Mouse (Mus musculus): ENCODE results near the gene Itga1. TPM values are rescaled to one million over a fixed set of nuclear protein-coding genes. Genes with fewer than 3 reads are reported as not detected.

Gene Itga1
- total RNA-seq, 1 experiment from 2014 or later: 1.8 TPM

DNA sequence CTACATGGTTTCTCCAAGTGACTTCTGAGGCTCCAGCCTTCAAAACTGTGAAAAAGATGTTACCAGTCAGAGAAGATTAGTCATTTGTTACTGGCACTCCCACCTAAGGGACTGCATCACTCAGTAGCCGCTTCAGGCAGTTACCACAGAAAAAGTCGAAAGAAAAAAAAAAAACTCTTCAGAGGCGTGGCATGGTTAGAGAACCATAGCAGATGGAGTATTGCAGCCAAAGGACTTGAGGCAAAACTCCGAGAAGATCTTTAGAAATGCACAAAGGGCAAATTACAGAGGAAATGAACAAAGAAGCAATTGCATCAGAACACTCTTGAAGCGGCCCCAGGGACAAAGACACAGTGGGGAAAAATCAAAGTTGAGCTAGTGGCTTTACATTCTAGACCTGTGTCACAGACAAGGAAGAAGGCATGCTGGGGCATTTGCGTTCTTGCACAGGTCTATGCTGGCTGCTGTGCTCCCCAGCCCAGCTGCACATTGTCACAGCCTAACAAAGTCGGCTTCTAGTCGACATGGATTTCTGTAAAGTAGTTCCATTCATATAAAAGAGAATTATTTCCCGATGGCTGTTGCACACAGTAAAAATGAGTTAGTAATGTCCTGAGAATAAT lies 95.4 kb downstream of the Itga1 start:
- no peak for ATAC-seq (replicated peaks; ENCODE audit: insufficient number of reproducible peaks, low FRiP score, low TSS enrichment, poor library complexity, severe bottlenecking)

GRCm38 (mm10) chr13:115005342-115005741 lies 96.4 kb downstream of the Itga1 start:
- ATAC-seq (replicated peaks; ENCODE audit: insufficient number of reproducible peaks, low FRiP score, low TSS enrichment, poor library complexity, severe bottlenecking): no peak

DNA sequence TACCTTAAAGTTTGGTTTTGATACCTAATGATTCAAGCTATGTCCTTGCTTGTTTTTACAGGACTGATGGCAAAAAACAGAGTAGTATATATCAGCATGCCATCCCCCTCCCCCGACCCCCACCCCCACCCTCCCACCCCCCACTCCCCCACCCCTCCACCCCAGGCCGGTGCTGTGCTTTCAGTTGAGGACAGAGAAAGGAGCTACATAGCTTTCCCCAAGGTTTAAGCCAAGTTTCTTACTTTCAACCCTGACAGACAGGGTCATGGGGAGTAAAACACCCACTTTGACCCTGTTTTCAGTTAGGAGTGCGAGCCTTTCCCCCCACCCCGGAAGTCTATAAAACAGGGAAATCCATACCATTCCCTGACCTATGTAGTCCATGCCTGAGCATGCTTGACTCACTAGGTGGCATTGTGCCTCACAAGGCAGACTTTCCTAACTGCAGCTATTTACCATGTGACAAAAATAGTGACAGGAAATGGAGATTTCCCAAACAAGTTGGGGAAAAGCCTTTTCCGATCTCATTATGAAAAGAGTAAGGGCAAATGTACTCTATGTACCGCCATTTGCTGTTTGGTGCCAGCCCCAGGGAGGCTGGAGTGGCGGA lies 98.2 kb downstream of the Itga1 start:
- no peak for ATAC-seq (replicated peaks; ENCODE audit: insufficient number of reproducible peaks, low FRiP score, low TSS enrichment, poor library complexity, severe bottlenecking)

DNA sequence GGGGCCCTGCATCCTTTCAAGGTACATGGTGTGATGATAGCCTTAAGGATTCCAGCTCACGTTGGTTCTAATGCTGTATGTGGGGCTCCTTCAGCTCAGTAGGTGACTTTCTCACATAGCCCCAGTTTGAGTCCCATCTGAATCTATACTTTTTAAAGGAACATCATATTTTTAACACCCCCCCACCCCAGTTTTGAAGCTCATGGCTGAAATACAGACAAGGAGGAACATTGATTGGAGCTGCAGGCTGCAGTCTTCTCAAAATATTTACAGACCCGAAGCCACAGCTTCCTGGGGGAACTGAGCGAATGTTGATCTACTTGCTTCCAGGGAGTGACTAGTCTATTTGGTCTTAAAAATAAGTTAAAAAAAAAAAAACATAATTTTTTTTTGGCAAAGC lies 98.9 kb downstream of the Itga1 start:
- ATAC-seq (replicated peaks; ENCODE audit: insufficient number of reproducible peaks, low FRiP score, low TSS enrichment, poor library complexity, severe bottlenecking): no peak

GRCm38 (mm10) chr13:115002155-115002554 lies 99.6 kb downstream of the Itga1 start:
- ATAC-seq (replicated peaks; ENCODE audit: insufficient number of reproducible peaks, low FRiP score, low TSS enrichment, poor library complexity, severe bottlenecking): no peak

DNA sequence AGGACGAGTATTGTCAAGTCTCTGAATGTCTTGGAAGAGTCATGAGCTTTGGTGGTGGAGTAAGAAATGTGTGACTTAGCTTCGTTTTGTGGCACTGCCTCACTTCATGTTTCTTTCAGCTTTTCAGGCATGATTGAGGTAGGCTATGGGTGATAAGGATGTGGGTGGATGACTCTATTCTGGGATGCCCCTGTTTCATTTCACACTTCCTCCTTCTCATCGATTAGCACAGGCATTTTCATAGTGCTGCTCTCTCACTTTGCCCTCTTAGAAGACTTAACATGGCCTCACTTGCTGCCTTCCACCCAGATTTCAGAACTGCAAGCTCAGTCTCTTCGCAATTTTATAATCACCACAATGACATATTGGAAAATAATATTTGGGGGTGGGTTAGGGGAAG lies 102.2 kb downstream of the Itga1 start:
- no peak for ATAC-seq (replicated peaks; ENCODE audit: insufficient number of reproducible peaks, low FRiP score, low TSS enrichment, poor library complexity, severe bottlenecking)

- no peak for ATAC-seq (replicated peaks; ENCODE audit: insufficient number of reproducible peaks, low FRiP score, low TSS enrichment, poor library complexity, severe bottlenecking)
Observed at GRCm38 (mm10) chr13:114998100-114998499, 103.7 kb downstream of the Itga1 start.

DNA sequence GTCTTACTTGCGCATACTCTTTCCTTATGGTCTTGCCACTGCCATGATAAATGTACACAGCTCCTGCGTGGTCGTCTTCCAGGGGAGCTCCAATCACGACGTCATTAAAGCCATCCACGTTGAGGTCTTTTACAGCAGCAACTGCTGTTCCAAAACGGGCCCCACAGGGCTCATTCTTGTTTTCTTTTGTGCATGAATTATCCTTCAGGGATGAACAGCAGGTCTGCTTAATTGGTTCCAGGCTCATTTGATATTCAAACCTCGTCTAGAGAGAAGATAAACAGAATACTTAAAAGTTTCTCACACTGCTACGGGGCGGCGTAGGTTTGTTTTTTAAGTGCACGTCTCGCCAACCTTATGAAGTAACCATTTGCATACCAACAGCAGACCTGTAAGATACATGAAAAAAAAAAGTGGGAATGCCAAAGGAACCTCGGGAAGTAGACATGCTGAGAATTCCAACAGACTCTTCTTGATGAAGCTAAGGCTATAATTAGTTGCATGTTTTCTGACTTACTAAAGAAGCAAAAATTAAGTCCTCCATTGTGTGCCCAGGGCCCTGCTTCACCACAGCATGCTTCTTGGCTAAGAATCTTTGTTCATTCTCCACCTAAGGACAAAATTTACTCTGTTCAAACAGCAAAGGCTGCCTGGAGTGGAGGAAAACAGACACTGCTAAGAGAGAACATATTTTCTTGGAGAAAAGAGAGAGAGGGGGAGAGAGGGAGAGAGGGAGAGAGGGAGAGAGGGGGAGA lies 109.3 kb downstream of the Itga1 start:
- no peak for ATAC-seq (replicated peaks; ENCODE audit: insufficient number of reproducible peaks, low FRiP score, low TSS enrichment, poor library complexity, severe bottlenecking)

GRCm38 (mm10) chr13:114987668-114988067 lies 114.1 kb downstream of the Itga1 start:
- ATAC-seq (replicated peaks; ENCODE audit: insufficient number of reproducible peaks, low FRiP score, low TSS enrichment, poor library complexity, severe bottlenecking): no peak

- ATAC-seq (replicated peaks; ENCODE audit: insufficient number of reproducible peaks, low FRiP score, low TSS enrichment, poor library complexity, severe bottlenecking): no peak
Observed at GRCm38 (mm10) chr13:114987161-114987560, 114.6 kb downstream of the Itga1 start.

DNA sequence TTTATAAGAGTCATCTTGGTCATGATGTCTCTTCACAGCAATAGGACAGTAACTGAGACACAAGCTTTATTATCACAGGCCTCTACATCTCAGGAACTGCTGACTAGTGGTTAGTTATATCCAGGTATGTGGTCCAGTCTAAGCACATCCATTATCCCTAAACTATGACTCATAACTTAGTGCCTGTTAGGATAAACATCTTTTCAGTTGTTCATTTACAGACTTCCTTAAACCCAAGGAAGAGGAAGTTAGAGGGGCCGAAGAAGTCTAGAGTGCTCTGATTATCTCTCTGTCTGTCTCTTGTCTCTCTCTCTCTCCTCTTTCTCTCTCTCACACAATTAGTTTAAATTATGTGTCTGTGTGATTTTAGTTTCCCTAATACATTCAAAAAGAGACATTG lies 117.1 kb downstream of the Itga1 start:
- ATAC-seq (replicated peaks; ENCODE audit: insufficient number of reproducible peaks, low FRiP score, low TSS enrichment, poor library complexity, severe bottlenecking): no peak

GRCm38 (mm10) chr13:114983116-114983515 lies 118.6 kb downstream of the Itga1 start:
- ATAC-seq (replicated peaks; ENCODE audit: insufficient number of reproducible peaks, low FRiP score, low TSS enrichment, poor library complexity, severe bottlenecking): no peak

GRCm38 (mm10) chr13:114980831-114981419 lies 120.8 kb downstream of the Itga1 start:
- ATAC-seq (replicated peaks; ENCODE audit: insufficient number of reproducible peaks, low FRiP score, low TSS enrichment, poor library complexity, severe bottlenecking): no peak

DNA sequence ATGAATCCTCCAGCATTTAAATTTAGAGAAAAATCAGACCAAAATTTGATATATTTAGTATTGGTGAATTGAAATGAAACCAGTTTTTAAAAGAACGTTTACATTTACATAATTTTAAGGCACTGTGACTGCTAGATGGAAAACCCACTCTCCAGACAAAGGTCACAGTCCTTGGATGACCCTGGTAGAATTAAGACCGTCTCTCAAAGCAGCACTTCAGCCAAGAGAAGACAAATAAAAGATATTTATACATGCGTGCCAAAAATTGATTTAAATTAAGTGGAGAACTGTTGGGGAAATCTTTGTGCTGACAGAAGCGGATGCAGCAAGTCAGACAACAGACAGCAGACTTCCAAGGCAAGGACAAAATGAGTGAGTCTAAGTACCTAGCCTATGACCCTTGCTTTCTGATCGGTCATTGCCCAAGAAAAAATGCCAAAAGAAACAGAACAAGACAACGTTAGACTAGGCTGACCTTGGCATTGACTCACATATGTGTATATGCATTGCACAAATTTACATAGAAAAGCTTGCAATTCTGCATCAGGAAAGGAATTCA lies 127.2 kb downstream of the Itga1 start:
- ATAC-seq (replicated peaks; ENCODE audit: insufficient number of reproducible peaks, low FRiP score, low TSS enrichment, poor library complexity, severe bottlenecking): no peak

GRCm38 (mm10) chr13:114971905-114972304 lies 129.9 kb downstream of the Itga1 start:
- ATAC-seq (replicated peaks; ENCODE audit: insufficient number of reproducible peaks, low FRiP score, low TSS enrichment, poor library complexity, severe bottlenecking): no peak

GRCm38 (mm10) chr13:114964233-114964632 lies 137.5 kb downstream of the Itga1 start:
- ATAC-seq (replicated peaks; ENCODE audit: insufficient number of reproducible peaks, low FRiP score, low TSS enrichment, poor library complexity, severe bottlenecking): peak; percentile 89

GRCm38 (mm10) chr13:114954516-114954915 lies 147.2 kb downstream of the Itga1 start:
- no peak for ATAC-seq (replicated peaks; ENCODE audit: insufficient number of reproducible peaks, low FRiP score, low TSS enrichment, poor library complexity, severe bottlenecking)

DNA sequence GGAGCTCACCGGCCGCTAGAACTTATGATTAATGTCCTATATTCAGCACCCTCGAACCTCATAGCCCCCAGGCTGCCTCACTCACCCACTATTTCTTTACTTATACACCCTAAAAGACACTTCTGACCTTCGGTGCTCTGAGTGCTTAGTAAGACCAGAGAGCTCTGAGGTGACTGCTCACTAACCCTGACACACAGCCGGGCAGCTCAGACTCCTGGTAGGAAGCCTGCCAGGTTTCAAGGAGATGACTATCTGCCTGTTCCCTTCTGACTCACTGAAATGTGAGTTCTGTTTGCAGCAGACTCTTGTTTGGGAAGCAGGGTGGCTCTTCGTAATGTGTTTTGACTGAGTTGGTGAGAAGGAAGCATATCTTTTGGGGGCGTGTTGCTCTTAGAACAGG lies 168.2 kb downstream of the Itga1 start:
- ATAC-seq (replicated peaks; ENCODE audit: insufficient number of reproducible peaks, low FRiP score, low TSS enrichment, poor library complexity, severe bottlenecking): no peak

DNA sequence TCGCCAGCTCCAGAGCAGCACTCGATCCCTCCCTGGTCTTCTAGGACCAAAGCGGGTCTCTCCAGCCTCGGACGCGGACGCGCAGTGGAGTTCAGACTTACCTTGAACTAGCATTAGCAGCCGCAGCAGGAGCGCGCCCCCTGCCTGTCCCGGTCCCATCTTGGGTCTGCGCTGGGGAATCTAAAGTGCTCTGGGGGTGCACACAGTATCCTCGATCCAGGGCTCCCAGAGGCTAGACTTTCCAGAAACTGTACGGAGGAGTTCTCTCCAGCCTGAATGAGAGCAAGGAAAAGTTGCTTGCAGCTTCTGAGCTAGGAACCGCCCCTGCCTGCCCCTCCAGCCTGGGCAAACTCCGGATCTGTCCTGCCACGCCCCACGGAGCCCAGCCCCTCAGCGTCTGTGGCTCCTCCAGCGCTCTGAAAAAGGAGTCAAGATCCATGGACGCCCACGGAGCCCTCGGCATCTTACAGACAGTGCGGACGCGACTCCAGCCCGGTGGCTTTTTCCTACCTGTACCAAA lies 169.9 kb downstream of the Itga1 start, which contains the start of gene Itga2:
Gene Itga2, minus strand, starts transcription at position 326 of the 520 bp plus-strand sequence.
- ATAC-seq (replicated peaks; ENCODE audit: insufficient number of reproducible peaks, low FRiP score, low TSS enrichment, poor library complexity, severe bottlenecking): peak; percentile 53; the same call in 1 of the 2 replicates

Measured in monocyte, adult 5-6 weeks (primary cell).